Mouse (Mus musculus) CD8-positive naive resting alpha-beta T cell, adult 57 days (primary cell): Measurements from ENCODE around the gene Slc37a3. TPM values are rescaled to one million over a fixed set of nuclear protein-coding genes. Genes with fewer than 3 reads are reported as not detected.

ENCODE experiments used
- total RNA-seq: library from RNA; stranded (reverse); gene quantifications from one replicate; pipeline ENCODE4 v1.2.4, GENCODE M21; 2023

The Slc37a3 gene
- 56.2 TPM for total RNA-seq

DNA sequence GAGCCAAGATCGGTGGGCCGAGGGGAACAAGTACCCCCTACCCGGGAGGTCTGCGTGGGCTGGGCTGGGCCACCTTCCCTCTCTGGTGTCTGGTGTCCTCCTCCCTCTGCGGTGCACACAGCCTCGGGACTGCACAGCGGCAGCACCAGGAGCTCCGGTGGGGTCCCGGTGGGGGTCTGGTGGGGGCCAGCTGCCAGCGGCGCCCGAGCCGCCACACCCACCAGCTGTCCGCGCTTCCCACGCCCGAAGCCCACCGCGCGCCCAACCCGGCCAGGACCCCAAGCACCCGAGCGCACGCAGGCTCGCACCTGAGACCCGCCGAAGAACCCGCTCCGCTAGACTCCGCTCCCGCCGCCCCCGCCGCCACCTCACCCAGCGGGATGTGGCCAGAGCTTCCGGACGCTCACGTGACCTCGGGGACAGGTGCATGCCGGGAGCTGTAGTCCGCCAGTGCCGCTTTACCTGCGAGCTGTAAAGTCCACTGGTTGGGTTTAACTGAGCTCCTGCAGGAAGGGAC, at the start of gene Slc37a3:
Gene Slc37a3, minus strand, starts transcription at position 365 of the 517 bp plus-strand sequence.

DNA sequence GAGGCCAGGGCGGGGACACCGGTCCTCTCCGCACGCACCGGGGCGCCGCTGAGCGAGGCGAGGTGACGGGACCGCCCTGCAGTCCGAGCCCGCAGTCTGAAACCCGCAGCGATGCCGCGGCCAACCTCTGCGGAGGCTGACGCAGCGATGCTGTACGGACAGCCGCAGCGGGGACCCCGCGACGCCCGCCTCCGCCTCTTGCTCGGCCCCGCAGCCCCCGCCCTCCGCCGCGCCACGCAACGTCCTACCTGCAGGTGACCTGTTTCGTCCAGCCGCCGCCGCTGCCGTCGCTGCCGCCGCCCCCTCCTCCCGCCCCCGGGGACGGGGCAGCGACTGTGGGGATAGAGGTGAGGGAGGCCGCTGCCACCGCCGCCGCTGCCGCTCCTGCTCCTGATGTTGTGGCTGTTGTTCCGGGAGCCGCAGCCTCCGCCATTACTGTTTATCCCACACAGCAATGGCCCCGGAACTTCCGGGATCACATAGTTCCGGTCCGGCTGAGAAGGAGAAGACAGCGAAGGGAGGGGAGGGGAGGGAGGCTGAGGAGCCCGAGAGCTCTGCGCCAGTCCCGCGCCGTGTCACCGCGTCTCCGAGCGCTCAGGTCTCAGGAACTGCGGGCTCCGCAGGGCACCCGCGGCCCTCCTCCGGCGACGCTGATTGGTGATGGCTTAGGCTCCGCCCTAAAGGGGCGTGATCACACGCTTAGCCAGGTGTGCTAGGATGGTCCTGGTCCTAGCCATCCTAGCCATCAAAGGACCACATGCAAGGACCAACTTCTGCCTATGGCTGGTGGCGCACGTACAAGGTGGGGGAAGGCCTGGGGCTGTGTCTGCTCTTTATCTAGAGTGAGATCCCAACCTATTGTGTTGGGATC, 42.6 kb upstream of the Slc37a3 start, which contains the start of gene Mkrn1:
Gene Mkrn1, minus strand, starts transcription at position 612 of the 871 bp plus-strand sequence.

DNA sequence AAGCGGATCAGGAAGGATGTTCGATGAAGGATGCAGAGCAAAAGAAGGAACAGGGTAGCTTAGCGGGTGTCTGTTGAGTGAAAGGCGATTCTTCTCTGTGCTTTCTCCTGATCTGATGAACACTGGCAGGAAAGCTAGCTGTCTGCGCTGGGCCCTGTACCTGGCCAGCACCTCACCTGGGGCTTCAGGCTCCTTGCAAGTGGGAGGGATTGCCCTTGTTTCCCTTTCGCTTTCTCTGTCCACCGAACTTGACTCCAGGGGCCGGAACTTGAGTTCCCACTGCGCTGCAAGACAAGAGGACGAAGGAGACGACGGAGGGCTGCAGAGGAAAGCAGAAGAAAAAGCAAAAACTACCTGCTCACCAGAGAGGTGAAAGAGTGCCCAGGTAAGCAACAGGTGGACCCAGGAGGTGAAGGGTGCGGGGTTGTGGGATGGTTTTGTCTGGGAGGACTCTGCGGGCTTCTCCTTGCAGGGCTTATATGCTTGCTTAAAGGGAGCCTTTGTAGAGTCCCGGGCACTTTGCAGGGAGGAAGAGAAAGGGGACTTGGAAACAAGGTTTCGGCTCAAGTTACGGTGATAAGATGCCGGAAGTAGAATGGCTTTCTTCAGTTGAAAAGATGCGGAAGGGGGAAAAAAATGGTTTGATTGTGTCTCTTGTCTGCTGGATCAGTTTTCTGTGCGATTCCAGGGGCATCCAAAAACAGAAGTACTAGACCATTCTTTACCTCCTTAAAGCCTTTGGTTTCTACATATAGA, 3.8 kb upstream of the Slc37a3 start, which contains the start of gene Rab19:
Gene Rab19, plus strand, starts transcription at position 51 of the 756 bp plus-strand sequence.

Other genes with a start within 250 kb of the Slc37a3 start
- 78.2 TPM for gene Kdm7a, start 170.9 kb downstream of the Slc37a3 start, total RNA-seq
- 8.7 TPM for gene Rab19, start 3.5 kb upstream of the Slc37a3 start, total RNA-seq
- gene Mkrn1, start 42.8 kb upstream of the Slc37a3 start, total RNA-seq, result 123 TPM
- gene Dennd2a, start 180.2 kb upstream of the Slc37a3 start, total RNA-seq, result 0.28 TPM
- 40.5 TPM for gene Adck2, start 196.2 kb upstream of the Slc37a3 start, total RNA-seq
- not detected for gene Gm42420, start 208.1 kb upstream of the Slc37a3 start, total RNA-seq
- gene Ndufb2, start 214.9 kb upstream of the Slc37a3 start, total RNA-seq, result 40.3 TPM